Mouse (Mus musculus): Measurements from ENCODE around the gene Btbd19. TPM values are rescaled to one million over a fixed set of nuclear protein-coding genes. Genes with fewer than 3 reads are reported as not detected.

Gene Btbd19
- polyA plus RNA-seq, 2 experiments, result 6.2 to 16.0 TPM

GRCm38 (mm10) chr4:117143023-117143422, 17.5 kb upstream of the Btbd19 start:
- H3K4me1 ChIP-seq (ENCODE audit: control insufficient read depth, insufficient read depth, low read length), result no peaks in the 10 kb centered on the region
- no peak overlapping the region for H3K9ac ChIP-seq (ENCODE audit: low read depth, low read length, severe bottlenecking)
- TF ChIP-seq POLR2A (IDR thresholded peaks at IDR 0.05; ENCODE audit: borderline replicate concordance, extremely low read depth, insufficient read depth, insufficient read length), result no peak
- WGBS, result 54% methylated on average over 7 of the region's 7 CpGs
- no peaks in the 10 kb centered on the region for H3K9me3 ChIP-seq (ENCODE audit: control insufficient read depth, low read length)
- DNase-seq (ENCODE audit: low spot score) (no peak), ATAC-seq (ENCODE audit: low FRiP score, low read depth) (no peak)
- H3K4me3 ChIP-seq (replicated peaks; ENCODE audit: low read length), result no peak overlapping the region
- H3K36me3 ChIP-seq (ENCODE audit: control insufficient read depth, insufficient read depth, low read length), result no peaks in the 10 kb centered on the region
- no peak overlapping the region for H3K4me2 ChIP-seq (replicated peaks; ENCODE audit: low read depth, low read length, severe bottlenecking)
- H3K27me3 ChIP-seq (ENCODE audit: control insufficient read depth, insufficient read depth, low read length), result no peaks in the 10 kb centered on the region
- H3K27ac ChIP-seq (replicated peaks; ENCODE audit: low read depth, low read length), result no peak overlapping the region

GRCm38 (mm10) chr4:117140613-117141012, 15.1 kb upstream of the Btbd19 start:
- Histone ChIP-seq H3K4me2 (replicated peaks; ENCODE audit: low read depth, low read length, severe bottlenecking) (no peak overlapping the region), H3K4me3 (replicated peaks; ENCODE audit: low read length) (no peak overlapping the region), H3K36me3 (ENCODE audit: control insufficient read depth, insufficient read depth, low read length) (no peaks in the 10 kb centered on the region), H3K27me3 (ENCODE audit: control insufficient read depth, insufficient read depth, low read length) (no peaks in the 10 kb centered on the region), H3K9ac (ENCODE audit: low read depth, low read length, severe bottlenecking) (no peak overlapping the region), H3K4me1 (ENCODE audit: control insufficient read depth, insufficient read depth, low read length) (no peaks in the 10 kb centered on the region), H3K27ac (replicated peaks; ENCODE audit: low read depth, low read length) (no peak overlapping the region), H3K9me3 (ENCODE audit: control insufficient read depth, low read length) (no peaks in the 10 kb centered on the region)
- ATAC-seq (ENCODE audit: low FRiP score, low read depth) (no peak), DNase-seq (ENCODE audit: low spot score) (no peak)
- no peak for TF ChIP-seq POLR2A (IDR thresholded peaks at IDR 0.05; ENCODE audit: borderline replicate concordance, extremely low read depth, insufficient read depth, insufficient read length)
- 34% methylated on average over 4 of the region's 4 CpGs for WGBS

- no peaks in the 10 kb centered on the region for H3K9me3 ChIP-seq (ENCODE audit: control insufficient read depth, low read length)
- ATAC-seq (ENCODE audit: low FRiP score, low read depth) (no peak), DNase-seq (ENCODE audit: low spot score) (no peak)
- no peak overlapping the region for H3K9ac ChIP-seq (ENCODE audit: low read depth, low read length, severe bottlenecking)
- H3K27ac ChIP-seq (replicated peaks; ENCODE audit: low read depth, low read length), result no peak overlapping the region
- H3K36me3 ChIP-seq (ENCODE audit: control insufficient read depth, insufficient read depth, low read length), result no peaks in the 10 kb centered on the region
- H3K4me1 ChIP-seq (ENCODE audit: control insufficient read depth, insufficient read depth, low read length), result 0 out of 2 replicates have a peak, but pooled peaks cover 1% of the 10 kb centered on the region
- no peaks in the 10 kb centered on the region for H3K27me3 ChIP-seq (ENCODE audit: control insufficient read depth, insufficient read depth, low read length)
- no peak overlapping the region for H3K4me2 ChIP-seq (replicated peaks; ENCODE audit: low read depth, low read length, severe bottlenecking)
- H3K4me3 ChIP-seq (replicated peaks; ENCODE audit: low read length), result no peak overlapping the region
- WGBS, result 4% methylated on average over 2 of the region's 2 CpGs
- TF ChIP-seq POLR2A (IDR thresholded peaks at IDR 0.05; ENCODE audit: borderline replicate concordance, extremely low read depth, insufficient read depth, insufficient read length), result no peak
Observed at GRCm38 (mm10) chr4:117139217-117139612, 13.7 kb upstream of the Btbd19 start.

- Histone ChIP-seq H3K4me2 (replicated peaks; ENCODE audit: low read depth, low read length, severe bottlenecking) (no peak overlapping the region), H3K9me3 (ENCODE audit: control insufficient read depth, low read length) (no peaks in the 10 kb centered on the region), H3K27me3 (ENCODE audit: control insufficient read depth, insufficient read depth, low read length) (no peaks in the 10 kb centered on the region), H3K27ac (replicated peaks; ENCODE audit: low read depth, low read length) (no peak overlapping the region), H3K9ac (ENCODE audit: low read depth, low read length, severe bottlenecking) (no peak overlapping the region), H3K4me3 (replicated peaks; ENCODE audit: low read length) (no peak overlapping the region), H3K36me3 (ENCODE audit: control insufficient read depth, insufficient read depth, low read length) (no peaks in the 10 kb centered on the region), H3K4me1 (ENCODE audit: control insufficient read depth, insufficient read depth, low read length) (0 out of 2 replicates have a peak, but pooled peaks cover 4% of the 10 kb centered on the region)
- no peak for DNase-seq (ENCODE audit: low spot score)
- 58% methylated on average over 16 of the region's 17 CpGs for WGBS
- ATAC-seq (ENCODE audit: low FRiP score, low read depth), result no peak
- TF ChIP-seq POLR2A (IDR thresholded peaks at IDR 0.05; ENCODE audit: borderline replicate concordance, extremely low read depth, insufficient read depth, insufficient read length), result no peak
Observed at GRCm38 (mm10) chr4:117138295-117139216, 13.0 kb upstream of the Btbd19 start.

- H3K4me2 ChIP-seq (replicated peaks; ENCODE audit: low read depth, low read length, severe bottlenecking), result no peak overlapping the region
- H3K4me1 ChIP-seq (ENCODE audit: control insufficient read depth, insufficient read depth, low read length), result peaks cover 8% of the 10 kb centered on the region; the same call in 1 of the 2 replicates
- no peak for TF ChIP-seq POLR2A (IDR thresholded peaks at IDR 0.05; ENCODE audit: borderline replicate concordance, extremely low read depth, insufficient read depth, insufficient read length)
- ATAC-seq (ENCODE audit: low FRiP score, low read depth), result no peak
- no peak for DNase-seq (ENCODE audit: low spot score)
- H3K4me3 ChIP-seq (replicated peaks; ENCODE audit: low read length), result no peak overlapping the region
- no peak overlapping the region for H3K9ac ChIP-seq (ENCODE audit: low read depth, low read length, severe bottlenecking)
- H3K9me3 ChIP-seq (ENCODE audit: control insufficient read depth, low read length), result no peaks in the 10 kb centered on the region
- WGBS, result 29% methylated on average over 8 of the region's 8 CpGs
- 0 out of 2 replicates have a peak, but pooled peaks cover 3% of the 10 kb centered on the region for H3K36me3 ChIP-seq (ENCODE audit: control insufficient read depth, insufficient read depth, low read length)
- no peak overlapping the region for H3K27ac ChIP-seq (replicated peaks; ENCODE audit: low read depth, low read length)
- peaks cover 20% of the 10 kb centered on the region; the same call in 1 of the 2 replicates for H3K27me3 ChIP-seq (ENCODE audit: control insufficient read depth, insufficient read depth, low read length)
Observed at GRCm38 (mm10) chr4:117136034-117136433, 10.5 kb upstream of the Btbd19 start.

Measured in limb, embryonic 14.5 days (tissue).